Mouse (Mus musculus) cerebellum, adult (tissue): Measurements from ENCODE around the gene Ano10.

ENCODE experiments used
- ATAC-seq: cut with Nextera tagmentation; 2 replicates; pipeline ENCODE4 v1.9.2; 2017; ENCODE audit warnings: mild to moderate bottlenecking, moderate library complexity, mixed read lengths; ENCODE audit not compliant: insufficient number of reproducible peaks, low FRiP score, low TSS enrichment

The Ano10 gene

DNA sequence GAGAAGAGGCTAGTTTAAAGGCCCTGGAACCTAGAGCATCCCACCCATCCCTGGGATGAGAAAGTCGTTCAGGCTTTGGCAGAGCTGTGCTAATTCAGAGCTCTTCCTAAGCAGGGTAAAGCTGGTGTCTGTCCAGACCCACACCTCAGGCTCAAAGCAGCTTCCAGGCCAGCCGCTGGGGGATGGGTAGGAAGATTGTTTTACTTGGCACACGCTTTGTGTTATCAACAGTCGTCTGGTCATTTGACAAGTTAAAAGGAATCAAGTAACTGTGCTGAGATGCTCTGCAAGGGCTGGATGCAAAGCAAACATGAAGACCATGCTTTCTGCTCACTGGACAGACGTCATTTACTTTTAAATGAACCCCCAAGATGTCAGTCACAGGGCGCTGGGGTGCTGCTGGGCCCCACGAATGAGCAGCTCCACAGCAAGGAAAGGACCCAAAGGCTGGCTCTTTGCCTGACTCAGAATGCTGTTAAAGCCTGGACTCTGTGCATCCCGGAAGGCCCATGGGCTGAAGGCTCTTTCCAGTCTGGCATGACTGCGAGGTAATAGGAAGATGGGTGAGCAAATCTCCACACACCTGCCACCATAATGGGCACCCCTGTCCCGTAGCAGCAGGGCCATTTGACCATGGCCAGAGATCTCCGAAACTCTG lies 88.6 kb downstream of the Ano10 start:
- ATAC-seq = no peak

DNA sequence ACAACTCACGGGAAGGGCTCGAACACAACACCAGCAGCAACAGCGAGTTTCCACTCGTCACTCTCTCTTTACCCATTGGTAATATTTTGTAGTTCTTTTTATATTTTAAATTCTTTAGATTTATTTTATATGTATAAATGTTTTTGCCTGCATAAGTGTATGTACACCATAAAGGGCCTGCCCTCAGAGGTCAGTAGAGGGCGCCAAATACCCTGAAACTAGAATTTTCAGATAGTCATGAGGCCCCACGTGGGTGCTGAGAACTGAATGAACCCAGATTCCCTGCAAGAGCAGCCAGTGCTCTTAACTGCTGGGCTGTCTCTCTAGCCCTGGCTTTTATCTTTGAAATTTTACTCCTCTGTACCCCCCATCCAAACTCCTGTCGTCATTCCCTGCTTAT lies 89.7 kb downstream of the Ano10 start:
- no peak for ATAC-seq

DNA sequence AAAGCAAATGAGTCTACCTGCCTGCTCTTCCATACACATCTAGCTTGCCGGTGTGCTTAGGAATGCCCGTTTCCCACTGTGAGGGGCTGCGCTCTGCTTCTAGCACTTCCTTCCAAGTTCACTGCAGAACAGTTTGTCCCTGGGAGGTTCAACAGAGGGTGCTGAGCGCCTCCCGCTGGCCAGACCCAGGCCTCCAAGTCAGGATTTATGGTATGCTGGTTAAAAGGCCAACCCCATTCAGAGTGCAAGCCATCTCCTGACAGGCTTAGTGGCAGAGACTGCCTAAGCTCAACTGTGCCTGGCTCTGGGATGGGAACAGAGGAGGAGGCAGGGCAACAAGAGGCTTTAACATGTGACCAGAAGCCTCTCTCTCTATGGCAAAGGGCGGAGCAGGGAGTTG lies 95.0 kb downstream of the Ano10 start:
- no peak for ATAC-seq

DNA sequence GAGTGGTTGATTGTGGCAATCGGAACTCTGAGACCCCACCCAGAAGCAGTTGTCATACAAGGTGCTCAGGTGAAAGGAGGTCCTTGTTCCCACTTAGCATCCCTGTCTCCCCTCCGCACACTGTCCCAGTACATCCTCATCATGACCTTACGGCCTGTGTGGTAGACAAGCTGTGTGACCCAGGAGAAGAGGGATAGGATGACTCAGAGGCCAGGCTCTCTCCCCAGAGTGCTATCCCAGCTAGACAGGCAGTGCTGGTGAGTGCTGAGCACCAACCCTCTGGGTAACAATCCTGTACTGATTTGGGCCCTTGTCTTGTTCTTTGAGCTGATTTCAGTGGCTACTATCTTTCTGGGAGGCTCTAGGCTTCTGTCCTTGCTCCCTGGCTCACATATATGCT lies 95.6 kb downstream of the Ano10 start:
- ATAC-seq = no peak

DNA sequence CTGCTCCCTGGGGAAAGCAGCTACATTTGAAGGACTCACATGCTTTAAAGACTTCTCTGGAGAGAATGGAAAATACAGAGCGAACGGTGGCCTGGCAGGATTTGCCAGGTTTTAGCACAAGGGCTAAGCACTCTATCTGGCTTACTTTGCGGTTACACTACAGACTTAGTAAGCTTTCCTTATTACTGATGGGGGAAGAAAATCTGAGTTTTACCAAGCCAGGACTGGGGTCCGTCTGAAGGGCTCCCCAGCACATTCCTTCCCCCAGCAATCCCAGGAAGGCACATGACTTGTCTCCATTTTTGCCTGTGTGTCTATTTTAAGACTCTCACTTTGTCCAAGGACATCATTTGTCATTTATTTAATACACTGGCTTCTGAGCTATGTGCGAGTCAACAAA lies 97.2 kb downstream of the Ano10 start:
- ATAC-seq = no peak

DNA sequence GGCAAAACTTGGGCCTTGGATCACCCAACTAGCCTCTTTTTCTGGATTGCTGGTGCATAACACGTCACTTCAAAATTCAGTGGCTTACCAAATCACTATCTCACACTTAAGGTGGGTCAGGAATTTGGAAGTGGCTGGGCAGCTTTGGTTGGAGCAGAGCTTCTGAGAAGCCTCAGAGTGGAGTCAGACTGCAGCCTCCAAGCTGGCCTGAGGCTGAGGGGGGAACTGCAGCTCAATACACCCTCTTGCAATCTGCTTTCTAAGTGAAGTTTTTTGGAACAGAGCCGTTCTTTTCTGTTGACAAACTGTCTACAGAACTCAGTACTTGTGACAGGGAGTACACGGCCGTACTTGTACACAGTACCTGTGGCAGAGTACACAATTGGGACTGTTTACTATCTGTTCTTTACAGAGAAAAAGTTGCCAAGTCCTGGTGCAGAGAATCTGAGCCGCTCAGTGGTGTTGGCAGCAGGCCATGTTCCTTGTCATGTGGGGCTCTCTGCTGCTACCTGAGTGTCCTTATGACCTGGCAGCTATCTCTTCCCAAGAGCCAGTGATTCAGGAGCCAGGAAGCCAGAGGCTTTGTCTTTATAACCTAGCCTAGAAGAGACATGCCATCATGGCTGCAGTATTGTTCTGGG lies 99.1 kb downstream of the Ano10 start:
- peak; percentile 60; the same call in 1 of the 2 replicates for ATAC-seq

DNA sequence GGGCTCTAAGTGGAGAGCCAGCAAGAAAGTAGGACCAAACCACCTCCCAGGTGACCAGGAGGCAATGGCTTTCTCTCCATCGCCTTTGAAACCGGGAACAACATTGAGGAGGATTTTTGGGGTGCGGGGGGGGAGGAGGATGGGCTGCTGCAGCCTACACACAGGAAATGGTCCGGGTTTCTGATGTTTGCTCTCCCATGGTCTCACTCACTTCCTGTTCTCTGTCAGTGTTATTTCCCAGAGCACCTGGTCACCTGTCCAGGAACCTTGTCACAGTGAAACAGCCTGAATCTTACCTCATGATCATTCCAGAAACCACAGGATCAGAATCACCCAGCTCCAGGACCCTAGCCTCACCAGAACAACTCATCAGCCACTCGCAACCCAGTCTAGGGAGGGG lies 100.4 kb downstream of the Ano10 start:
- no peak for ATAC-seq

DNA sequence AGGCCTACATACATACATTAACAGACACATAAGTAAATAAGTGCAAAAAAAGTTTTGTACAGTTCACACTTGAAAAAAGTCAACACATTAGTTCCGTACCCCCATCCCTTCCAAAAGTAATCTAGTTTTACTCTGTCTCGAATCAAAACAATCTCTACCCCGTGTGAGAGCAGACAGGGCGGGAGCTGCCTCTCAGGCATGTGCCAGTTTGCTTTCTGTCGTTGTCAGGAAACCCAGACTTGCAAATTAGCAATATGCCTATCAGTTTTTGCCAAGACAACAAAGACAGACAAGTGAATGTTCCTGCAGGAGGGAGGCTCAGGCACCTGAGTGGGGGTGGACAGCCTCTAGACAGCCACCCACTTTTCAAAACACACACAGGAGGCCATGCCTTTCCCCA lies 100.9 kb downstream of the Ano10 start:
- no peak for ATAC-seq

DNA sequence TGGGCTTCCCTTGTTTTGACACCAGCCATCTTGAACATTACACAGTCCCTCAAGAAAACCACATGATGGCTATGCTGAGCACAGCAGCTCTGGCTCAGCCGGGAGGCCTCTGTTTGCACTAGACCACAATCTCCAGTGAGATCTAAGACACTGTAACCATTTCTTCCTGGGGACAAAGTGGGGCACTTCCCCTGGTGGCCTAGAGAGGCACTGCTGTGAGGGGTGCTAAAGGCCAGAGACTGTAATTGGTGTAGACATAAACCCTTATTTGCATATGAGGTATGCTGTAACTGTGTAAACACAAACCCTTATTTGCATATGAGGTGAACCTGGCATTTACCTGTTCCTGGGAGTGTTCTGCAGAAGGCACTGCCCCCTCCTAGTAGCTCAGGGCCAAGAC lies 105.5 kb downstream of the Ano10 start:
- no peak for ATAC-seq

DNA sequence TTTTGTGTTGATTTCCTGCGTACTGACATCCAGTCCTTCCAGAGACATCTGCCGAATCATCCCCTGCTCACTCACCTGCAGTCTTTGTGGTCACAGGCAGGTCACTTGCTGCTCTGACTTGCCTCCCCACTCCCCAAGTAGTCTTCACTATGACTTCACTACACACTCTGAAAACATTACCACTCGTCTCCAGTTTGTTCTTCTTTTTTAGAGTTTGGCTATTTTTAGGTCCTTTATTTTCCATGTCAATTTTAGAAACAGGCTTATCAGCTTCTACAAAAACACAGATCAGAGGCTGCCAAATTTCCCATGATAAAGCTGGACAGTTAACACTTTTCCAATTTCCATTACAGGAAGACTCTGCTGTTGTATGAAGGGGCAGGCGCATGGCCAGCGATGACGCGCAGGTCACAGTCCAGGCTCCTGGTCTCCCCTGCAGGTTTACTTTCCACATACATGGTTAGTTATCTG lies 106.7 kb downstream of the Ano10 start:
- no peak for ATAC-seq

DNA sequence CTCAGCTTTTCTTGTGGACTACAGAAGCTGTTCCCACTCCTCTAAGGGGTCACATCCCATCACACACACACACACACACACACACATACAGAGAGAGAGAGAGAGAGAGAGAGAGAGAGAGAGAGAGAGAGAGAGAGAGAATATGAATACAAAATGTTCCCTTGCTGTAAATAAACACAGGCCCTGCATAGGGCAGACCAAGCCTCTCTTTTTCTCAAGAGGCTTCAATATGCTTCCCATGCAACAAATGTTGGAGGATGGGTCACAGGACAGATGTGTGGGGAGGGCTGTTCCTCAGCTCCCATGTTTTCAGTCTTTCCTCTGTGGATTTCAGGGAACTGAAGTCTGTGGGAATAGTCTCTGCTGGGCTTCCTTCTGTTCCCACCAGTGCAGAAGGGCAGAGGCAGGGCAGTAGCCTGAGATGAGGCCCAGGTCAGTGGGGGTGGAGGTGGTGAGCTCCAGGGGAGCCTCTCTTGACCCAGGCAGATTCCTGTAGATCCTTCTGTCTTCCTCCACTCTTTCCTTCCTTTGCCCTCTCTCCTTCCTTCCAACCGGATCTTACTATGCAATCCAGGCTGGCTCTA lies 107.5 kb downstream of the Ano10 start:
- no peak for ATAC-seq

DNA sequence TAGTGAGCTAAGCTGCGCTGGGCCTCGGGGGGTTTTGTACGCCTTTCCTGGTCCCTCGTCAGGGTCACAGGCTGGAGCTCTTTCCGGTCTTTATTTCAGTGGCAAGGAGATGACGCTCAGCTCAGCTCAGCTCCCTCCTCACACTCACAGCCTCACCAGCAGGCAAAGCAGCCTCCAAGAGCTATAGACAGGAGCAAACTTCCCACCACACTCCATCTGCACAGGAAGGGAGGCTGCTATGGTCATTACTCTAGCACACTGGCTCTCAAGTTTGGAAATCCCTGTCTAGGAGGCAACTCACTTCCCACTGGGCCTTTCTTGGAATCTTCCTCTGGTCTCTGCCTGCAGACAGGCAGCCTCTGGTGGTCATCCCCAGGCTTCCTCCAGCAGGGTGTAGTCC lies 108.3 kb downstream of the Ano10 start:
- ATAC-seq = no peak

DNA sequence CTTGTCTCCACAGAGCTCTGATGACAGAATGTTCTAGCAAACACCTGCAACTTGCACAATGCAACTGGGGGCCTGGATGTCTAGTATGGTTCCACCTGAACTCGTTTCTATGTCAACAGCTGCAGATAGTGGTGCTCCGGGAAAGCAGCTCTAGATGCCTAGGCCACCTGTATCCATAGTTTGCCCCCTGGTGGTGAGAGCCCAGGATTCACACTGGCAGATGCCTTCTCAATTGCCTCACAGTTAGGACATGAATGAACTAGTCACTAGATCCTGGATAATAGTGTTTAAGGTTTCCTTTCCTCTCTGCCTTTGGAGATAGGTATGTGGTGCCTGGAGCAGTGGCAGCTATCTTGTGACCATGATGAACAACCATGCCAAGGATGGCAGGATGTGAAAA lies 109.2 kb downstream of the Ano10 start:
- peak; percentile 65; the same call in 1 of the 2 replicates for ATAC-seq

DNA sequence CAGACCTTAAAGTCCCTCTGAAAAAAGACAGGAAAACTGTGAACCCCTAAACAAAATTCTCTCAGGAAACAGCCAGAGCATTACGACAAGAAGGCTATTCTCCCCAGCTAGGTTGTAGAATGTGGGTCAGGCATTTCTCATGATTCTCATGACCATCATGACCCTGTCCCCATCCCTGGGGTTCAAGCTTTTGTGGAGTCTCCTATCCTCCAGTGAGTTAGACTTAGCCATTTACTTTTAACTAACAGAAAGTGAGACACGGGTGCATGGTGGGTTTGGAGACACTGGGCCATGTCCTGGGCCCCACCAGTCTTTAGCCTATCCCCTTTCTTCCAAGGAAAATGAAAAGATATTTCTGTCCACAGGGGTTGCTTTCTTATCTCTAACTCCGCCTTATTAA lies 109.9 kb downstream of the Ano10 start:
- no peak for ATAC-seq

DNA sequence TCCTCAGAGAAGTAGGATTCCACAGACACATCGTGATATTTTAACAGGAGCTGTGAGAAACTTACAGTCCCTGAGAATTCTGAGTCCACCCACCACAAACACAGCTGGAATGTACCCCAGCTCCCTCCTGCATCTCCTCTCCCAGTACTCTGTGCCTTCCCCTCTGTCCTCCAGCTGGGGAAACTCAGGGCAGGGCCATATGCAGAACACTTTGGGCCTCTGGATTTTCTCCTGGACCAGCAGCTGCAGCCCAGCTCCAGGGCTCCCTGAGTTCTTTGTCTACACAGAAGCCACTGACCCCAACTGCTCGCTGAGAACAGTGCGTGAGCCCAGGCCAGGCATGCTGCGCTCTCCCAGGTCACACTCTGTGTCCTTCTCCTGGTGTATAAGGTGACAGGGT lies 111.1 kb downstream of the Ano10 start:
- no peak for ATAC-seq

DNA sequence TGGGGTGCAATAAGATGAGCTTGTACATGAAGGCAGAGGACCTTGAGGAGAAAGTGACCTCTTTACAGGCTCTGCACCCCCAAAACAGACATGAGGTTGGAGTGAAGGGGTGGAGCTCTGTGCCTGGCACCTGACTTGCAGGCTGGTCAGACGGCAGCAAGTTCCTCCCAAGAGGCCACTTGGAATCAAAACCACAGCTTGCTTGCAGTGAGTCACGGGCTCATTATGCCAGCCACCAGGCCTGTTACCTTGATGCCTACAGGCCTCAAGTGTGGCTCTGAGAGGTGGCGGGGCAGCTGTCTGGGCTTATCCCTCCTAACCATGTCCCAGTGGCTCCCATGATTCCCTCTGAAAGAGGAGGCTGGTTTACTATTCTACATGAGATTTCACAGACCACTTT lies 114.1 kb downstream of the Ano10 start:
- no peak for ATAC-seq

DNA sequence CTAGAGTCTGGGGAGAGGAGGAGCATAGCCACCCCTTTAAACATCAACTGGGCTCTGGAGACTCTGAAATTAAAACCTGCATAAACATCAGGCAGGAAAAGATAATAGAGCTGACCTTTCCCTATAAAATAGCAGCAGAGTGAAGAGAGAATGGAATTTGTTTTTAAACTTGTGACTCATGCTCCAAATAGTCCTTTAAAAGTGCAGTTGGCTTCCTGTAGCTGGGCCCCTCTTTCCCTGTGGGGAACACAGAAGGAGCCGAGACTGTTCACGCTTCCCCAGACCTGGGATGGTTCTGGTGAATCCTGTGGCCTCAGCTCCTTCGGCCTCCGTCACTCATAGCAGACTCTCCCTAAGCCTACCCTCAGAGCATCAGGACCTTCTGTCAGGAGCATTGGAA lies 115.8 kb downstream of the Ano10 start:
- ATAC-seq = no peak

DNA sequence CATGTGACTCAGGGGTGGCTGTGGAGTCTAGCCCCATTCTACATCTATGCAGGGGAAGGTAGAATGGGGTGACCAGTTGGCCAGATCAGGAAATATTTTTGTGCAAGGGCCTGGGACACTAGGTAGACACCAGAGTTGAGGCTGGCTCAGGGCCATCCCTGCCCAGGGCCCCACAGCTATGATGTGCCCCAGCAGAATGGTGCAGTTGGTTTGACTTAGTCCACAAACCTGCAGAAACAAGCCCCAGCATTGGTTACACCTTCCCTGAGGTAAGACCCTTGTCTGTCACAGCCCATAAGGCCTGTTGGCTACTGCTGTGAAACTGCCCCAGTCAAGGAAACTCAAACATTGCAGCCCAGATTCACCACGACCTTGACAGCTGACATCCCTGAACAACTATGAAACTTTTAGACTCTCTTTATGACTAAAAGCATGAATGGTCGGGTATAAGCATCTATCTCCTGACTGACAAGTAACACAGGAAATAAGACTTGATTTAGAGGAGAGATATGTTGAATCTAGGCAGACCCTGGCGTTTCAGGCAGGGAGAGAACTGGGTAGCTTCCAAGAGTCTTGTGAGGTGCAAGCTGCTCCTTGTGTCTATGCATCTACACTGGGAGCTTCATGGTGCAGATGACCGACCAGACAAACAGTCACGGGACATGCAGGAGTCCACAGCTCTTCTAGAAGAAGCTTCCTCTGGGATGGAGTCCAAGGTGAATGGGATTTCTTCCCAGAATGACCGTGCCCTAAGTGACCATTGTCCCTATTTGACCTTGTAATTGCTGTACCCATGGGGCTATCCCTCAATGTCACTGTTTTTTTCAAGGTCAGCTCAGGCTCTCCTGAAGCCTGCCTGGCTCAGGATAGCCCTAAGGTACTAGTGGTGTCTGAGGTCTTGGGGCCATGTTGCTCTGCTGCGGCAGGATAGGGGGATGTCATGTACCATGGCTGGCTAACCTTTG lies 116.7 kb downstream of the Ano10 start:
- ATAC-seq = no peak

DNA sequence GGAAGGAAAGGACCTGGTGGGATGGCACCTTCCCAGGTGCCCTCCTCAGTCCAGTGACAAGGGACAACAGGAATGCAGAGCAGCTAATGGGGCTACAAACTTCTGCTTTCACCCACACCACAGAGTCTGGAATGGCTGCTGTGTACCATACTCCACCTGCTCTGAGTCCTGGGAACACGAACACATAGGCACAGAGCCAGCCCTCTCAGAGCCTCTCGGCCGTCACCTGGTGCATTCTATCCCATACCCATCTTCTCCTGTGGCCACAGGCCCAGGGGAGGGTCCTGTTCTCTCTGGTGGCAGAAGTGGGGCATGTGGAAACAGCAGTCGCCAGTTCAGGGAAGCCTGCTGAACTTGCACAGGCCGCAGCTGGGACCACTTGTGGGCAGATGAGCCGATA lies 119.5 kb downstream of the Ano10 start:
- ATAC-seq = no peak

DNA sequence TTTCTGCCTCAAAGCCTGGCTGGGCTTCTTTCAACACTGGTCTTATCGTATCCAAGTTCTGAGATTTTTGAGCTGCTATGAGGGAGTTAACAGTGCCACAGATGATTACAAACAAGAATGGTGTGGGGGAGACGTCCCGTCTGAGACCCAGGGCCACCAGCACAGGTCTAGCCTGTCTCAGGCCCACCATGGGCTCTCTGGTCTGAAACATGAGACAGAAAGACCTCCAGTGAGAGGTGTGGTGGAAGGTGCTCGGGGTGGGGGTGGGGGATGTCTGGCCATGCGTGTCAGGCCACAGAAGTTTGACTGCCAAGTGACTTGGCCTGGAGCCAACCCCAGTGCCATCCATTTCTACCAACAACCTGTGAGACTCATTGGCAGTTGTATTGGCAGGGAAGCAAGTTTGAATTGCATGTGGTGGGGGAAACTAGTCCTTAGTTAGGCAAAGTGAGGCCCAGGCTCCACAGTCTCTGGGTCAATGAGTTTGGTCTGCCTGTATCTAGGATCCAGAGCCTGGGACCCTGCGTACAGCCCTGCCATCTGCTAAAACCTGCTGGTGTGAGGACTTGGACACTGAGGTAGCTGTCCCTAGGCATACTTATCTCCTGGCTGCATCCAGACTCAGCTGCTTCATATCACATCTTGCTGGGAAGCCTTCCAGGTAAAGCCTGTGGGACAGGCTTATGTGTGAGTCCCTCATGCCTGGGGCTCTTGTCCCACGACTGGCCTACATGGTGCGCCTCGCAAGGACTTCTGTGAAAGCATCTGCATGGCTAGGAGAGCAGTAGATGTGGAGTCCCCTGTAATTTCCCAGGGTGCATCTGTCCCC lies 120.6 kb downstream of the Ano10 start:
- ATAC-seq = no peak
